Mouse (Mus musculus) spleen, embryonic (tissue): ENCODE results near the gene Tk2.
"Not testable (repeated sequence)": the region's sequence is repeated elsewhere in the genome, so short reads cannot be mapped to it uniquely, and the experiment has no call there.

Source experiments
- CTCF ChIA-PET: fragments of 350-600 bp; sonication (Branson Sonifier 250); formaldehyde crosslinking; loops from one replicate; lab custom pipeline; 2022; lab: Charles Lee

The Tk2 gene

DNA sequence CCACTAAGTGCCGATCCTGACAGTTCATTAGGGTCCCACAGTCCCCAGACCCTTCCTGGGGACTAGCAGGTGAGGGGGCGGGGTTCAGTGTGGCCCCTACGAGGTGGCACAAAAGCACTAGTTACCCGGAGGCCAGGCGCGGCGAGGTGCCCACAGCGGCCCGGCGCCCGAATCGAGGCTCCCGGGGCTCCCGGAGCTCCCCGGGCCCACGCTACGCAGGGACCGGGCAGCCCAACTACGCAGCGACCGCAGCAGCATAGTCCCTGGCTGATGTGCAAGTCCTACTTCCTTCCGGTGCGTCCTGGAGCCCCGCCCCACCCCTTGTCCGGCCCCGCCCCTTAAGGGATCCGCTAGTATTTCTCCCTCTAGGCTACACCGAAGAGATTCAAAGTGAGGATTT lies at the start of gene Tk2:
Tk2 (minus strand) TSS at position 283 of the 400 bp plus-strand sequence.
- CTCF ChIA-PET: interaction anchor here (0.5 to 0.9 kb wide), 3 partner anchors 15 to 396 kb away, joined by 3 to 4 read pairs (median 3); partner anchors contain the start of gene Gm11020

DNA sequence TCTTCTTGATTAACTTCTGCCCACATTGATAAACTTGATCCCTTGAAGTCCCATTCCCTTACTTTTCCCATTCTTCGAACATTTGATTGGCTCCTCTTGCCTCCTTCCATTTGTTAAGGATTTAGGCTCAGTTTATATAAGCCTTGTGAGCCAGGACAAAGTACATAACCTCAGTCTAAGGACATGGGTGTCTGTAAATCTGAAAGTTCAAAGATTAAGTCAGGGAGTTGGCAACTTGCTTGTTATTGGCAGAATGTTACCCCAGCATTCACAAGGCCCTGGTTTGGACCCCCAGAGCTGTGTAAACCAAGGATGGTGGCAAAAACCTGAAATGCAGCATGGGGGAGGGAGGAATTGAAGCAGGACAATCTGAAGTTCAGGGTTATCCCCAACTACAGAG lies 46.0 kb upstream of the Tk2 start:
- CTCF ChIA-PET: no interaction called here

DNA sequence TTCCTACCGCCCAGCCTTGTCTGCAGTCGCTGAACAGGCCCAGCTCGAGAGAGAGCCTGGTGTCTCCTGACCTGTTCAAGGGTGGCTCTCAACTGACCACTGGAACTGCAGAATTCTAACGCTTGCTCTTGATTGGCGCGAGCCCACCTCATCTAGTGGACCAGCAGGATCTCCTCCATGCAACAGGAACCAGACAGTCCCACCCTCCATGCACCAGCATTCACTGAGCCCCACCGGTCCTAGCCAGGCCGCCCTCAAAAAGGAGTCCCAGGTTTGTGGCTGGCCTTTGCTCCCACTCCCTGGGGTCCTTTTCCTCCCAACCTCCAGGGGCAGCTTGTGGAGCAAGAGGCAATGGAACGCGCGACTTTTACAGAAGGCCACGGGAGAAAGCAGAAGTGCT lies 44.7 kb upstream of the Tk2 start, which contains the start of gene Cmtm2a:
Cmtm2a (minus strand) TSS at position 101 of the 400 bp plus-strand sequence.
- CTCF ChIA-PET: not testable (repeated sequence)

DNA sequence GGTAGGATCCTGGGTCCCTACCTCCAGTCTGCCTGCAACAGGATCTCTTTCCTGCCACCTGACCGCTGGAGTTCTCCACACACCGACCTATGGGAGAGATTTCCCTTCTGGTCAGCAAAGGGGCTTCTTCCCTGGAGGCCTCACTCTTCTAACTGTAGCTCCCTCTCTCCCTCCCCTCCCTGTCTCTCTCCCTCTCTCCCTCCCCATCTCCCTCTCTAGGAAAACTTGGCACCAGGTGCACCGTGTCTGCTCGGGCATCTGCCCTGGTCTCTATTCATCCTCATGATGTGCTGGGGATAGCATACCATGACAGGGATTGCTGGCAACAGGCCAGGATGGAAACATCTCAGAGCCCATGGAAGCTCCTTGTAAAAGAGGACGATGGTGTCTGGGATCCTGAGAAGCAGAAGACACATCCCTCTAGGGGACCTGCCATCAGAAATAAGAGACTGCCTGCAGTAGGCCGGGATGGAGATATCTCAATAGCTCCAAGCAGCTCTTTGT lies 20.6 kb upstream of the Tk2 start:
- CTCF ChIA-PET: no interaction called here

DNA sequence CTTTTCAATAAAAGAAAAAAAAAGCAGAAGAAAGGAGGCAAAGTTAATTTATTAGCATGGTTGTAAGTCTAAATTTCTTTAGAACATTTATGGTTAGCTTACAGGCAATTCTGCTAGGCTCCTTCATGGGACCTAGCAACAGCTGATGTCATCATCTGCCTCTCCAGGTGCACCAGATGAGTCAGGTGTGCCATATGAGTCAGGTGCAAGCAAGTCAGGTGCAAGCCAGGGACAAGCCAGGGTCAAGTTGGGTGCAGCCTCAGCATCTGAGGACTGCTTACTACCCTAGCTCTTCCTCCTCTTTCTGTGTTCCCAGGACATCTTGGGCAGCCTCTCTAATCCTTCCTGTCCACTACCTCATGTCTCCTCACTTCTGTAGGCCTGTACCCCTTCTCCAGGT lies 20.0 kb upstream of the Tk2 start:
- CTCF ChIA-PET: no interaction called here

DNA sequence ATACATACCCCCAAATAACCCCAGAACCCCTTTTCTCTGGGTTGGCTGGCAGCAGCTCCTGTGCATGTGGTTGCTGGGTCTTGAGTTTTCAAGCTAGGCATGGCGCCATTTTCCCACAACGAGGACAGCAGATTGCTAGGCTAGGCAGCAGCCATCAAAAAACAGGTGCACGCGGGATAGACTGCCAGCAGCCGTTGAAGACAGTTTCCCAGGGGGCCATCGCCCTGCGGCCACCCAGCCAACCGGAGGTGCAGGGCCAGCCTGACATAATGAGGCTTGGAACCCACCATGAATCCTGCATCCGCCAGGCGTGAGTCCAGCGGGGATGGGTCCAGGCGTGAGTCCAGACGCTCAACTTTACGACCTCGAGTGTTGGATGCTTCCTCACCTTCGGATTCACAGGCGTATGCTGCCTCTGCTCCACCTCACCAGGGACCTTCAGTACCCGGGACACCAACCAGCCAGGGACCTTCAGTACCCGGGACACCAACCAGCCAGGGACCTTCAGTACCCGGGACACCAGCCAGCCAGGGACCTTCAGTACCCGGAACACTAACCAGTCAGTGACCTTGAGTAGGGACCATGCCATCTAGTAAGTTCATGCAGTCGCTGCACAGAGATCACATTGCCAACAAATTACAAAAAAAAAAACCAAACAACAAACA lies 16.0 kb upstream of the Tk2 start:
- CTCF ChIA-PET: not testable (repeated sequence)

DNA sequence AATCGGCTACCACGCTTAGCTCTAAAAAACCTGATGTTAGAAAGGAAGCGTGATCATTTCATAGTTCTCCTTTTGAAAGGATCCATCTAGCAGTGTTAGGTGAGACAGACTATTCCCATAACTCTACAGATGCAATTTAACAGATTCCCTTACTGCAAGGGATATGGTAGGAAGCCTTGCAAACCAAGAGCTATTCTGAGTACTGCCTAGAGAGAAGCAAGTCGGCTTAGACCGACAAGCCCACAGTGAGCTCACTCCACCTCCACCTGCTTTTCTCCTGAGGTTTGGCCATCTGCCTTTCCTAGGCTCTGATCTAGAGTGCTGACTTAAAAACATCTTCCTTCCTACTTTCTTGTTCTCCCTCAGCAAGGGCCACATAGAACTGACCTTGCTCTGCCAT lies 13.4 kb upstream of the Tk2 start:
- CTCF ChIA-PET: not testable (repeated sequence)

DNA sequence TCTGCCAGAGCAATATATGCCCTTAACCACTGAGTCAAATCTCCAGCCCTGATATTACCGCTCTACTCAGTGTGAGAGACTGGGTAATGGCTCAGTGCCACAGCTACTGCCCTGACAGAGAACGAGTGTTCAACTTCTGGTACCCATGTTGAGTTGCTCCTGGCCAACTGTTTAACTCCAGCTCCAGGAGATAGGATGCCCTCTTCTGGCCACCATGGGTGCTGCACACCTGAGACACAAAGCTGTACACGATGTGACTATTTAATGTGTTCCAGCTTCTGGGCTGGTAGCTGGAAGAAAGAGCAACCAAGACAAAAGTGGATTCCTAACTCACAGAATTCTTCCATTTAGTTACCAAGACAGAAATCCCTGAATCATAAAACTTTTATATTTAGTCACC lies 4.7 kb upstream of the Tk2 start:
- CTCF ChIA-PET: no interaction called here

DNA sequence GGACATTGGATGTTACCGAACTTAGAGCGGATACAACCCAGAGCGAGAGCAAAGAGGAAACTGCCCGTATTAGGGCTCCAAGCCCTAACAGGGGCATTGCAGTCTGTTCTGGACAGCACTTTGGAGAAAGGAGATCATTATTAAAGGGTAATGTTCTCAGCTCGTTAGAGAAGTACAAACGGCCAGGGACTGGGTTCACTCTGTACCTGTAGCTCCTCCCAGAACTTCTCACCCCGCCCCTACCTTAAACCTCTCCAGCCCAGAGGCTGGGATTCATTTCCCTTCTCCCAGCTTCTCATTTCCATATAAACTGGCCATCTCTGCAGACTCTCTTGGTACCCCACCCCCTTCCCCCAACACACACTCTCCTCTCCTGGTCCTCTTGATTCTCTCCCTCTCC lies 3.1 kb upstream of the Tk2 start:
- CTCF ChIA-PET: interaction anchor here (0.8 kb wide), 1 partner anchor 11 kb away, joined by 14 read pairs; no protein-coding TSS in a partner anchor

DNA sequence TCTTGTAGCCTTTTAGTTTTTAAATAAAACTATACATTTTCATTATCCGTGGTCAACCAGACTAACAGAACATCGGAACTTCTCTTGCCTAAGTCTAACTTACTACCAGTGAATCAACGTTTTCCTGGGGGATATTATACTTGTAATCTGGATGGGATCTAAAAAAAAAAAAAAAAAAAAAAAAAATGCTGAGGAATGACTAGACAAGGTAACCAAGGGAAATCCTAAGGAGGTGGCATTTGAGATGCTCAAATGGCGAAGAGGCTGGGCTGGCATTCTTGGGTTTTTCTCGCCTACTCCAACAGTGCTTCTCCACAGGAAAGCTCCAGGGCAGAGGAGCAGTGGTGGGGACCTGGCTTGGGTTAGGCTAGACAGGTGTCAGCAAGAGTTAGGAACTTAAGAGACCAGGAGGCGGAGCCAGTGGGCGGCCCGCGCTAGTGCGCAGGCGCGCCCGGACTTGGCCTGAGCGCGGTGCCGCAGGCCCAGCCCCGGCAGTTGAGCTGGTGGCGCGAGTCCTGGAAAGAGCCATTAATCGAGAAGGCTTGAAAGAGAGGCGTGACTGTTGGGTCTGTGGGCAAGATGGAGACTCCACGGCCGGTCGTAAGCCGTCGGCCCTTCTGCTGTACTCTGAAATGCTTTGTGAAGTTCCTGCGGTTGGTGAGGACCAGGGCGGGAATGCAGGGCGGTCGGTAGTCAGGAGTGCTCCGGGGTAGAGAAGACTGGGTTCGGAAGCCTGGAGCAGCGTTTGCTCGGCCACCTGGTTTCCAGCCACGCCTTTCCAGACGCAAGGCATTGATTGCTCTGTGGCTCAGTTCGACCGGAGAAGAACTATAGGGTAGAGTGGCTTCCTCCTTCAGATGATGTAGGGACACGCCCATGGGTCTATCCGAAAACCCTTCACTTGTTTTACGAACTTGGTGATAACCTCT lies 2.3 kb upstream of the Tk2 start, which contains the start of gene Cklf:
Cklf (plus strand) TSS at position 423 of the 929 bp plus-strand sequence.
- CTCF ChIA-PET: interaction anchor here (0.6 to 0.8 kb wide), 3 partner anchors 10 to 126 kb away, joined by 3 to 14 read pairs (median 3); no protein-coding TSS in a partner anchor

DNA sequence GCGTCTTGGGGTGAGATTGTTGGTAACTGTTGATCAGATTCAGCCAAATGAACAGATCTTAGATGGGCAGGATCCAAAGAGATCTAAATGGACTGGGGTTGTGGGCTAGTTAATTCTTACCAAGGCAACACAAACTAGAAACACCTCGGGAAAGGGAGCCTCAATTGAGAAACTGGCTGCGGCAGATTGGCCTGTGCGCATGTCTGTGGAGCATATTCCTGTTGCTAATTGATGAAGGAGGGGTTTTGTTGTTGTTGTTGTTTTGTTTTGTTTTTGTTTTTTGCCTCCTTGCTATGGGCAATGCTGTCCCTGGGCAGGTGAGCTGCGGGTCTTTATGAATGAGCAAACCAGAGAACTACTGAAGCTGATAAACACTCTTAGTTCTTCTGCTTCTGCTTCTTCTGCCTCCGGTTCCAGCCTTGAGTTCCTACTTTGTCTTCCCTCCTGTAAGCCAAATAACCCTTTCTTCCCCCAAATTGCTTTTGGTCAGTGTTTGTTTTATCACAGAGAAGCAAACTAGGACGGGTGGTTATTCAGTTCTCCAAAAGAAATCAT lies 1.2 kb upstream of the Tk2 start:
- CTCF ChIA-PET: interaction anchor here (0.6 kb wide), 1 partner anchor 8 kb away, joined by 3 read pairs; no protein-coding TSS in a partner anchor

DNA sequence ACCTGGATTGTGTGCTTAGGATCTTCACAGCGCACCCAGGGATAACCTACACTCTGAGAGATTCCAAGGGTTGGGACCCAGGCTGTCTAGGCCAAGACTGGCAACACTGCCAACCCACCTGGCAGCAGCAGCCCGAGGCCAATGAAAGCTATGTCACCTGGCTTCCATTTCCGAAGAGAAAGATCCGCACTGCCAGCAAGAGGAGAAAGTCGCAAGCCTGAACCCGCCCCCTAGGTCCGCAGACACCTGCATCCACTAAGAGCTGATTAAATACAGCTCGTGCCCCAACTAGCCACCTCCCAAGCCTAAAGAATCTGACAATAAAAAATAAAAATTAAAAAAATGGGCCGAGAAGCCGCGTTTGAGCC lies 466 bp downstream of the Tk2 start:
- CTCF ChIA-PET: interaction anchor here (0.5 to 0.9 kb wide), 2 partner anchors 15 to 73 kb away, joined by 3 to 4 read pairs; partner anchors contain the start of gene Gm11020

DNA sequence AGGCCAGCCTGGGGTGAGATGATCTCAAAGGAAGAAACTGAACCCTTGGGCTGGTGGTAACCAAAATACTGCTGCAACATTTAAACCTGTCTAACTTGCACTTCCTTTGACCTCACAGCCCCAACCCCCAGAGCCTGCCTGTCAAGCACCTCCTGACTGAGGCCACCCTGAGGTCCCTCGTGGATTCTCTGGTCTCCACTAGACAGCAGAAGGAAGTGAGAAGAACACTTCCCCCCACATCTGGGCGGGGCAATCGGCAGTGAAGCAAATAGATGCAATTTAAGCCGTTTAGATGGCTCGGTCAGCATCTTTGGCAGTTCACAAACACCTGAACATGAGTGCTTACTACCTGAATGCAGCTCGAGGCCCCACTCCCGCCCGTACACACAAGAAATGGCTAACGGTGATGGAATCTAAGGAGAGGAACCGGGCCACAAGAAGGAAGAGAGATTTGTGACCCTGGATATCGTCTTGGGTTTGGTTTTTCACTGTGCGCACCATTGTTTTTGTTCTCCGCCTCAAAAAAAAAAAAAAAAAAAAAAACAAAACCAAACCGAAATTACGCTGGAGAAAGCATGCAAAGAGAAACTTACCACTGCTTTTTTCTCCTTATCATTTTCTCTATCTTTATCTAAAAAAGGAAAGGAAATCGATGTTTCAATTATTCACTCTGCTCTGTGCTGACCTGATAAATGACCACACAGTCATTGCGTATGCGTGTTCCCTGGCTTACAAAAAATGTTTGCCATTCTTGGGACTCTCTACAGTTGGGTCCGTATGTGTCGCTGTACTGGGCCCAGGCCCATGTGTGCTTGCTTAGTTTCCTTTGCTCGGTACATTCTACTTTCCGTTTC lies 1.1 kb downstream of the Tk2 start:
- CTCF ChIA-PET: interaction anchor here (0.6 to 0.9 kb wide), 2 partner anchors 14 to 92 kb away, joined by 4 read pairs; no protein-coding TSS in a partner anchor

DNA sequence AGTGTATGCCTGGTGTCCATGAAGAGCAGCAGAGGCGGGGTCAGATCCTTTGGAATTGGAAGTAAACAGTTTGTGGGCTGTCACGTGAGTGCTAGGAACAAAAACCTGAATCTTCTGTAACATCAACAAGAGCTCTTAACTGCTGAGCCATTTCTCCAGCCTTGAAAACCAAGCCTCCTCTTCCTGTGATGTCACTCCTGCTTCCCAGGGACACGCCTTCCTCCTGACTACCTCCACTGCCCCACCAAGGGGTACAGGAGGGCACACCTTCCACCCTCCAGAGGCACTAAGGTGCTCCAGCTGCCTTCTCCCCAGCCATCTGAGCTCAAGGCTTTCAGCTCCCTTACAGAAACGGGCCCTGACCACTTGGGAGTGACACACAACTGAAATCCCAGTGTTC lies 1.7 kb downstream of the Tk2 start:
- CTCF ChIA-PET: interaction anchor here (0.6 kb wide), 1 partner anchor 92 kb away, joined by 4 read pairs; no protein-coding TSS in a partner anchor

DNA sequence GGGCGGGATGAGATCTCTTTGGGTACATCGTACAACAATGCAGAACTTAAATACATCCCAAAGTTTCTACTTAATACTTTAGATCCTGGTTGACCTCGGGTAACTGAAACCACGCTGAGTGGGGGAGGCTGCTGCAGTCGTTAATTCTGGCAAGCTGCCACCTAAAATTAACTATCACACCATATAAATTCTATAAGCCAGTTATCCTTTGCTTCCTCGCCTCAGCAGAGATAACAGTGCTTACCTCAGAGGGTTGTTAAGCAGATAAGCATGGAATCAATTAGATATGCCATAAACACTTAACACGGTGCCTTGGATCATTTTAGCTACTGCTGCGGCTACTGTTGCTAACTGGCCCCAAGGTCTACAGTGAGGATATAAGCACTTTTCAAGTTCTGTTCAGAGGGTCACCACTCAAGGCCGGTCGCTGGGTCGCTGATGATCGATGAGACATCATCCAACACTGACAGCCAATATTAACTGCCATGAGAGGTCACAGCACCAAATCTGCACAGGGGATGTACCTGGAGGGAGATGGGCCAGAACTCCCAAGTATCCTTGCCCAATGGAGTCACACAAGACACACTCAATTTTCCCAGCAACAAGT lies 6.2 kb downstream of the Tk2 start:
- CTCF ChIA-PET: no interaction called here

DNA sequence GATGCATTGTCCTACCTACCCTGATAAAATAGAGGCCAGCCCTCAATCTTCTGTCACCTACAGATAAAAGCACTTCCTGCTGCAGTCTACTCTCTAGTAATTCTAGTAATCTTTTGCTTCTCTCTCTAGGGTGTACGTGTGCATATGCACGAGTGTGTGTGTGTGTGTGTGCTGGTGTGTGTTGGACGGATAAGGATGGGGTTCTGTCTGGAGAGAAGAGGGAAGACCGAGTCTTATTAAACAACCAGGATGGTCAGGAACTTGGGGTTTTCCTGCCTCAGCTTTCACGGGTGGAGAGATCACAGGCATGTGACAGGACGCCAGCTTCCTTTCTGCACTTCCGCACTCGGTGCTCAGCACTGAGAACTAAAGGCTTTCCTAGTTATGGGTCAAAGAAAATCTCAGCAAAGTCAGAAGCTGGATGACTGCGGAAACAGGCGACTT lies 8.9 kb downstream of the Tk2 start:
- CTCF ChIA-PET: interaction anchor here (1.4 kb wide), 1 partner anchor 12 kb away, joined by 14 read pairs; no protein-coding TSS in a partner anchor

DNA sequence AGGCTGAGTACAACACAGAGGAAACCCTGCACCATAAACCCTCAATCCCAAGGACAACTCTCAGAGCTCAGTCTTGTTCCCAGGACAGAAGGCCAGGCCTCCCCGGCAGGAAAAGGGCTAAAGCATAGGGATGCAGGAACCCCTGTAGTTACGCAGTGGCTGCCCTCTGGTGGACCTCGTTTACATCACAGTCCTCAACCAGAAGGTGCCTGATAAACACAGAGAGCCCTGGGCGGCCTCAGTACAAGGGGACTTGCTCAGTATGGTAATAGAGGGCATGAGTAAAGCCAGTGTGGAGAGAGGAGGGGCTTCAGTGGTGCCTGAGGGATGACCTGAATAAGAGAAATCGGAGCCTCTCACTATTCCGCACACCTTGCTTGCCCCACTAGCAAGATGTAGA lies 13.8 kb downstream of the Tk2 start:
- CTCF ChIA-PET: no interaction called here

DNA sequence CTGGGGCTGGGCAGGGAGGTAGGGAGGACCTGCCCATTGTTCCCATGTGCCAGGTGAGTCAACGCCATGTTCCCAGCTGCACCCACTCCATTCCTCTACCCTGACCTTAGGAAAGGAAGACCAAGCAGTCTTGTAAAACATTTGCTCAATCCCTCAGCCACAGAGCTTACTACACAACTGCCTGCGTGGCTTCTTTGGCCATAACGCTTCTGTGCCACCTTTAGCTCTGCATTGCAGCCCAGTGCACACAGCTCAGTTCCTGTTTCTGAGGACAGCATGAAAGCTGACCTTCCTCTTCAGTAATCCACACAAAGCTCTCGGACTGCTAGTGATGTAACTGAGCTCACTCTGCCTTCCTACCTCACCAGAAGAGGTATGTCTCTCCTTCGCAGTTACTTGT lies 15.4 kb downstream of the Tk2 start:
- CTCF ChIA-PET: interaction anchor here (1.0 to 1.1 kb wide), 2 partner anchors 15 to 210 kb away, joined by 3 to 4 read pairs; partner anchors contain the start of gene Dync1li2

DNA sequence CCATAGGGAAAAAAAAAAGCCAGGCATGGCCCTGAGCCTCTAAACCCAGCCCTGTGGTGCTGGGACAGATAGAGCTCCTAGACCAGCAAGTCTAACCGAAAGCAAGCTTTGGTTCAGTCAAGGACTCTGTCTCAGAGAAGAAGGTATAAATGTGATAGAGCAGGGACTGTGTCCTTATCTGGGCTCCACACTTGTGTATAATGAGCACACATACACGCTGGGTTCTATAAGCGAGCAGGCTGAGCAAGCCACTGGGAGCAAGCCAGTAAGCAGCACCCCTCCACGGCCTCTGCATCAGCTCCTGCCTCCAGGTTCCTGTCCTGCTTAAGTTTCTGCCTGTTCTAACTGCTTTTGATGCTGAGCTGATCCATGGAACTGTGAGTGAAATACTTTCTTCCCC lies 16.3 kb downstream of the Tk2 start:
- CTCF ChIA-PET: interaction anchor here (1.1 kb wide), 1 partner anchor 211 kb away, joined by 3 read pairs; the partner anchor contains the start of gene Dync1li2

DNA sequence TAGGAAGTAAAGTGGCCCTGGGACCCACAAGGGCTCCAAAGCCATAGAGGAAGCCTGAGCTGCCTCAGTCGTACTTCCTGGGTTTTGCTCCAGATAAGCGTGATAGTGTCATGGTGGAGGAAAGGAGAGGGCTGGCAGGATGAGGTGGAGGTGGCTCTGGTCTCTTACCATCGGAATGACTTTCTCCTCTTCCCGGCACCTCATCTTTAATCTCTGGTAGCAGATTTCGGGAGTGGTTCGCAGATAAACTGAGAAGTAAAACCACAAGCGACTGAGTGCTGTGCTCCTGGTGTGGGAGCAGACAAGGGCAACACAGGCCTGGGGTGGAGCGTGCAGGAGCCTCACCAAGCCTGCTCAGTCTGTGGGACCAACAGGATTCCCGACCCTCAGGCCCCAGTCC lies 18.0 kb downstream of the Tk2 start:
- CTCF ChIA-PET: no interaction called here
